Mouse (Mus musculus): Measurements from ENCODE around the gene Rabgef1. TPM values are rescaled to one million over a fixed set of nuclear protein-coding genes. Genes with fewer than 3 reads are reported as not detected.
"Not testable (repeated sequence)": the region's sequence is repeated elsewhere in the genome, so short reads cannot be mapped to it uniquely, and the experiment has no call there.

Rabgef1 gene
- total RNA-seq, 2 experiments from 2014 or later = 35.6 to 41.5 TPM

GRCm38 (mm10) chr5:130216781-130217180 lies 45.2 kb downstream of the Rabgef1 start, which contains the start of gene Tmem248:
Gene Tmem248 (plus strand): TSS chr5:130217081.
- DNase-seq = no peak

GRCm38 (mm10) chr5:130217406-130217805 lies 45.8 kb downstream of the Rabgef1 start:
- DNase-seq = peak; percentile 32

- no peak for DNase-seq
These were observed 46.7 kb downstream of the Rabgef1 start for GRCm38 (mm10) chr5:130218336-130218735.

GRCm38 (mm10) chr5:130221316-130221715 lies 49.7 kb downstream of the Rabgef1 start:
- no peak for DNase-seq

- no peak for DNase-seq
These were observed 50.2 kb downstream of the Rabgef1 start for GRCm38 (mm10) chr5:130221760-130222145.

- DNase-seq = peak; percentile 98
These were observed 50.8 kb downstream of the Rabgef1 start for GRCm38 (mm10) chr5:130222146-130223004.

- no peak for DNase-seq
These were observed 55.2 kb downstream of the Rabgef1 start for GRCm38 (mm10) chr5:130226790-130227189.

- DNase-seq = no peak
These were observed 56.5 kb downstream of the Rabgef1 start for GRCm38 (mm10) chr5:130228120-130228519.

GRCm38 (mm10) chr5:130236302-130236701 lies 64.7 kb downstream of the Rabgef1 start:
- no peak for DNase-seq

- no peak for DNase-seq
These were observed 67.6 kb downstream of the Rabgef1 start for GRCm38 (mm10) chr5:130239236-130239635.

- DNase-seq = no peak
These were observed 68.3 kb downstream of the Rabgef1 start for GRCm38 (mm10) chr5:130239856-130240255.

- no peak for DNase-seq
These were observed 69.8 kb downstream of the Rabgef1 start for GRCm38 (mm10) chr5:130241426-130241825.

GRCm38 (mm10) chr5:130247823-130248222 lies 76.2 kb downstream of the Rabgef1 start:
- DNase-seq = no peak

- peak; percentile 24 for DNase-seq
These were observed 82.8 kb downstream of the Rabgef1 start for GRCm38 (mm10) chr5:130254164-130255016.

- DNase-seq = peak; percentile 98
These were observed 83.6 kb downstream of the Rabgef1 start, which contains the start of the genes Sbds and Tyw1 for GRCm38 (mm10) chr5:130255017-130255720. Gene Sbds (minus strand): TSS chr5:130255530. Gene Tyw1 (plus strand): TSS chr5:130255619.

- DNase-seq = not testable (repeated sequence)
These were observed 84.4 kb downstream of the Rabgef1 start for GRCm38 (mm10) chr5:130255799-130256525.

- peak; percentile 94 for DNase-seq
These were observed 85.2 kb downstream of the Rabgef1 start for GRCm38 (mm10) chr5:130256678-130257271.

GRCm38 (mm10) chr5:130257303-130257702 lies 85.7 kb downstream of the Rabgef1 start:
- DNase-seq = no peak

- no peak for DNase-seq
These were observed 91.9 kb downstream of the Rabgef1 start for GRCm38 (mm10) chr5:130263454-130263853.

Measured in adrenal gland, postnatal 10 days (tissue).